Mouse (Mus musculus) embryonic facial prominence, embryonic 11.5 days (tissue): ENCODE results near the gene Actl11. TPM values are rescaled to one million over a fixed set of nuclear protein-coding genes. Genes with fewer than 3 reads are reported as not detected.

Experiments
- polyA plus RNA-seq: library from polyadenylated mRNA; unstranded; fragments of >200 nt; fragmentation: Nextera tagmentation; extraction: Ambion mirVana; gene quantifications from 2 replicates; pipeline ENCODE4 v1.2.1, GENCODE M21; 2014

Gene Actl11
- polyA plus RNA-seq, 1 experiment from 2014 or later: not detected

Other genes with a start within 250 kb of the Actl11 start
- 1.4 TPM in 1 of 2 replicates, not detected in the other for gene Gnat1, start 248.8 kb upstream of the Actl11 start, polyA plus RNA-seq
- 17.6 and 17.7 TPM in 2 replicates for gene Sema3f, start 218.0 kb upstream of the Actl11 start, polyA plus RNA-seq
- 184 and 198 TPM in 2 replicates for gene Rbm5, start 157.5 kb upstream of the Actl11 start, polyA plus RNA-seq
- 96.7 and 101 TPM in 2 replicates for gene Rbm6, start 55.2 kb upstream of the Actl11 start, polyA plus RNA-seq
- 11.5 and 12.5 TPM in 2 replicates for gene Mon1a, start 40.3 kb upstream of the Actl11 start, polyA plus RNA-seq
- gene Mst1r, start 21.6 kb upstream of the Actl11 start, polyA plus RNA-seq: 0.49 and 0.79 TPM in 2 replicates
- gene Camkv, start 7.2 kb downstream of the Actl11 start, polyA plus RNA-seq: 3.5 and 4.3 TPM in 2 replicates
- gene Traip, start 21.7 kb downstream of the Actl11 start, polyA plus RNA-seq: 34.2 and 34.8 TPM in 2 replicates
- 12.2 and 13.2 TPM in 2 replicates for gene Uba7, start 47.0 kb downstream of the Actl11 start, polyA plus RNA-seq
- gene Gm20661, start 54.6 kb downstream of the Actl11 start, polyA plus RNA-seq: 4.0 and 4.5 TPM in 2 replicates
- 101 and 108 TPM in 2 replicates for gene Inka1, start 57.4 kb downstream of the Actl11 start, polyA plus RNA-seq
- gene Cdhr4, start 64.0 kb downstream of the Actl11 start, polyA plus RNA-seq: 7.6 and 10.2 TPM in 2 replicates
- 0.14 and 0.59 TPM in 2 replicates for gene Gm20662, start 67.9 kb downstream of the Actl11 start, polyA plus RNA-seq
- gene Ip6k1, start 74.0 kb downstream of the Actl11 start, polyA plus RNA-seq: 28.0 and 30.1 TPM in 2 replicates
- 19.2 and 19.9 TPM in 2 replicates for gene Gmppb, start 120.8 kb downstream of the Actl11 start, polyA plus RNA-seq
- gene Amigo3, start 124.7 kb downstream of the Actl11 start, polyA plus RNA-seq: 1.4 and 1.5 TPM in 2 replicates
- 0.28 and 0.31 TPM in 2 replicates for gene Mst1, start 152.0 kb downstream of the Actl11 start, polyA plus RNA-seq
- gene Rnf123, start 154.9 kb downstream of the Actl11 start, polyA plus RNA-seq: 22.0 and 23.5 TPM in 2 replicates
- 45.3 and 47.2 TPM in 2 replicates for gene Apeh, start 166.1 kb downstream of the Actl11 start, polyA plus RNA-seq